Mouse (Mus musculus) right cerebral cortex, adult 18-20 months (tissue): ENCODE data around the gene Itpripl1.
"Not testable (repeated sequence)": the region's sequence is repeated elsewhere in the genome, so short reads cannot be mapped to it uniquely, and the experiment has no call there.

ENCODE experiments used
- DNase-seq: peaks from one replicate; pipeline ENCODE4 v3.0.0; 2022; ENCODE audit warnings: mixed read lengths

The Itpripl1 gene

DNA sequence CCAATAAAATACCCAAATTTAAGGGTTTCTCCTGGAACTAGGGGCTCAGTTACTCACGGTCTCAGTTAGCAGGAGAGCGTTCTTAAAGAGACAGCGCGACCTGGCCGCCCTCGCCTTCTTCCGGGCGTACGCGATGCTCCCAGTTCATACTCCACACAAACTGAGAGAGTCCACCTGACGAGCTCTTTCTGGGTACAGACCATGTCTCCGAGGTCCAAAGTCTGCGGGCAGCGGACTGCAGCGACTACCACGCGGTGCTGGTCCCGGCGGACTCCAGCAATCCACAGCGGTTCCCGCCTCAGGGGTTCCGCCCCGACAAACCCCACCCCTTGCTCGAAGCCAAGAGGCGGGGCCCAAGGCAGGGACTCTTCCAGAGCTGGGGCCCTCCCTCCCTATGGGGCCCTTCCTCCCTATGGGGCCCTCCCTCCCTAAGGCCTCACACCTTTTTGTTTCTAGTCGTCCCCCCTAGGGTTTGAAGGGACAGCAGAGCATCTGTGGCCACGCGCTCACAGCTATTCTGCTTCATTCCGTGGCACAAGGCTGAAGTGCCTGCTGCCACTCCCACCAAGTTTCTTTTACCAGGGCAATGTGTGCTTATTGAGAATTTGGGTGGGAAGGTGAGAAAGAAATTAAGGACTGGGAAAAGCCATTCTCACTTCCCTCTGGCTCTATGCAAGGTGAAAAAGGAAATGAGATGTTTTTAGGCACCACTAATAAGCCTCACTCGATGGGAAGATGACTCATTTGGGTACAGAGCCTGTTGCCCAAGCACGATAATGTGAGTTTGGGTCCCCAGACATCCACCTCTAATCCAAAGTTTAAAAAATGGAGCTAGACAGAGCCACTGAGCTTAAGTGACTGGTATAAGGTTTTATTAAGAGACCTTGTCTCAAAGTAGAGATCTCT lies at the start of gene Itpripl1:
Gene Itpripl1 (minus strand): TSS at position 285 of the 906 bp plus-strand sequence.
- peak; percentile 40 for DNase-seq

DNA sequence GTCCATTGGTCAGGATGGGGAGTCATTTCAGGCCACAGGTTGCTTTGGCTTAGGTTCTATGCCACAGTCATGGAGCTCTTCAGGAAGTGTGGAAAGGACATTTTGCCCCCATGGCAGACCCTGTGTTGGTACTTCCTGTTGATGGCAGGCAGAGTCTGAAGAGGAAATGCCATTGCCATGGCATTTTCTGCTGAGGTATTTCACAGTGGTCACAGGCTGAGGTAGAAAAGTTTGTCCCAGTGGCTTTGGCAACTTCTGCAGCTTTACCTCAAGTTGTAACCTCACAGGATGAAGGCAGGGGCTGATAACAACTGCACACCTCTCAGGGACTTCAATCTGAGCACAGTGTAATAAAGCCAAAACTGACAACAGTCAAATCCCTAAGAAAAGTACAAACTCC lies 46.3 kb upstream of the Itpripl1 start:
- DNase-seq, result no peak

DNA sequence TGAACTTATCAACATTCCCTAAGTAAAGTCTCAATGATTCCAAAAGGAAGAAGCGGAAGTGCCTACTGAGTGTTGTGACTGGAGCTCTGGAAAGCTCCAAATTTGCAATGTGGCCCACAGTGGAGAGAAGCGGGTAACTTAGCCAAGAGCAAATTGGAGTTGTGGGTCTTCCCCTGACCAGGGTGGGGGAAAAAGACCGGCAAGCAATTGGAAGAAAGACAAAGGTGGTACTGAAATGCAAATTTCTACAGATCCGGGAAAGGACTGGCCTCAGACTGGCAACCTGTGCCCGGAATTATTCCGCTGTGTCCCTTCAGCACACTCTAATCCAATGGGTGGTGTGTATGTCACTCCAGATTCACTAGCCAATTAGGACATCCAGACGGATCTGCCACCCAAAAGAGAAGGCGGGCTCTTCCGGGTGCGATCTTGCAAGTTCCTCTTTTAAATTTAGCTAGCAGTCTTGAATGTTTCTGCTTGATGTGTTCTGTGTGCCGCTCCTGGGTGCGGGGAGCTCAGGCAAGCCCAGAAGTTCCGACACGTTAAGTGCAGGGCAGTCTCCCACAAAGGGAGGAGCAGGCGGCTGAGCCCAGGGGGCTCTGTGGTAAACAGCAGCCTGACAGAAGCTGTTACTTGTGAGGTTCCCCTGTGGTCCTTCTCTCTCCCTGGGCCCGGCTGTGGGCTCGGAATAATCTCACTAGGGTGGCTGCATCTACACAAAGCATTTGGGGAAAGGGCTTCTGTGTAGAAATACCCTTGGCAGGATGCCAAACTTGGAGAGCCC lies 39.5 kb upstream of the Itpripl1 start:
- DNase-seq, result peak; percentile 91

DNA sequence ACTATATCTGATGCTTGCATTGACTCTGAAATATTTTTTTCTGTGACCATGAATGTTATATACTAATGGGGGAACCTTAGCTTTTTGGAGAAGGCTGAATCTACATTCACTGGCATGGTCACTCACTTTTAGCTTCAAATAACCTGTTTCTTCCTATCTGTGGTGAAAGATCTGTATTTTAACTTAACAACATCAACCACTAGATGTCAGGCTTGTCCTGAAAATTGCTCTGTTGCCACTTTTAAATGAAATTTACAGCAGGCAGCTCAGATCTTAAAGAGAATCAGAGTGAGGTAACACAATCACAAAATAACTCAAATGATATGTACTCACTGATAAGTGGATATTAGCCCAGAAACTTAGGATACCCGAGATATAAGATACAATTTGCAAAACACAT lies 23.0 kb upstream of the Itpripl1 start:
- not testable (repeated sequence) for DNase-seq

DNA sequence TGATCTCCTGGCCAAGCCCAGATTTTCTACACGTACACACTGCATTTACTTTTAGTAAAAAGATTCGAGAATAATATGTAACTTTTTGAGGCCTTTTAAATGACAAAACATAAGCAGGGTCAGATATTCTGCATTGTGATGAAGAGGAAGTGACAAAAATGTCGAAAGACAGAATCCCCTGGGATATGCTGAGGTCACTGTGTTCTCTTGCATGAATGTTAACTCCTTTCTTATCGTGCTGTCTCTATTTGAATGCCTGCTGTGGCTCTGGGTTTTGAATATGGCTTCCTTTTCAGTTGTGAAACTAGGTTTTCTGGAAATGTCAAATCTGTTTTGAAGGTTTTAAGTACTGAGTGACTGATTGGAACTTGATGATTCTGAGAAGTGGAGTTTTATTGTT lies 22.4 kb upstream of the Itpripl1 start:
- DNase-seq, result no peak

DNA sequence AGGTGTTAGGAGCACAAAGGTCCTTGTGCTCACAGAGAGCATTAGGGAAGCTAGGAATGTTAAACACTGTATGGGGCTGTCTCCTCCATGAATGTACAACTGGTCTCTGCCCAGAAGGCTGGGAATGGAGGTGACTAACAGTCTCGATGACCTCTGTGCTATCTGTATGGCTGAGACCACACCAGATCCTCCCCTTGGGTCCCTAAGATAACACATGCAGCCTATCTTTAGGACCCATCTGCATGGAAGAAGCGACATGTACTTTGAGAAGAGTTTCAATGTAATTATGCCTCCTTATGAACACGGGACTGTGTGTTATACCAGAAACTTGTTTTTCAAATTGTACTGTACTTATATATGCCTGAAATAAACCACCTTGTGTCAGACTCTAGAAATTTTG lies 2.5 kb upstream of the Itpripl1 start:
- no peak for DNase-seq

DNA sequence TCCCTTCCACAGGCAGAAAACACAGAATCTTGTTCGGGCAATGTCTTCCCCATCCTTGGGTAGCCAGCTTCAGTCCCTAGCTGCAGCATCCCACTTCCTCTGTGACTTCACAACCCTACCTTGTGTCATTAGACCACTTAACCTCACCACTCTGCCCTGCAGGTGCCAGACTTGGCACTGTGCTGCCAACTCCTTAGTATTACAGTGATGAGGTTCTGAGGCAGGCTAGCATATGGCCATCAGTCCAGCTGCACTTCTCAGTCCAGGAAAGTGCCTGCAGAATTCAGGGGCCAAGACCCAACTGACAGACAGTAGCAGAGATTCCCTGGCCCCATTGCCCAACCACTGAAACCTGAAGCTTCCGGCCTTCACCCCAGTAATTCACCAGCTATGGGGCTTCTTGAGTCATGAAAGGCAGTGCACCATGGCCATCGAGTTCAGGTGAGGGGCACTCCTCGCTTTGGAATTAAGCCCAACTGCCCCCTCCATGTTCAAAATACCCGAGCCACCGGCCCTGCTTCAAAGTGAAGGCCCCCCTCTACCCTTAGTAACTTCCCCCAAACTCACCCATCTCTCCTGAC lies 575 bp downstream of the Itpripl1 start:
- DNase-seq, result no peak

DNA sequence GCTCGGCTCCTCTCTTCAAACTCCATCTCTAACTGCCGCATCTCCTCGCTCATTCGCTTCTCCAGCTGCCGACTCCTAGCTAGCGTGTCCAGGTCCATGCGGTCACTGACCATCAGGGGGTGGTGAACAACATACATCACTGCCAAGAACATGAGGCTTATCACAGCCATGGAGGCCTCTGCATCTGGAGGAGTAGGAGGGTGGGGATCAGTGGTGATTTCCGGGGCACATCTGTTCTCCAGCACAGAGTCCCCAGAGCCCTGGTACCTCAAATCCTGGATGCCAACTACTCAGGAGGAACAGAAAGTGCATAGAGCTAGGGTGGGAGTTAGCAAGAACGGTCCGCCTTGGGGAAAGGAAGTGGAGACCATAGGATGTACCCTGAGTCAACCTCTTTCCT lies 1.2 kb downstream of the Itpripl1 start:
- DNase-seq, result no peak

DNA sequence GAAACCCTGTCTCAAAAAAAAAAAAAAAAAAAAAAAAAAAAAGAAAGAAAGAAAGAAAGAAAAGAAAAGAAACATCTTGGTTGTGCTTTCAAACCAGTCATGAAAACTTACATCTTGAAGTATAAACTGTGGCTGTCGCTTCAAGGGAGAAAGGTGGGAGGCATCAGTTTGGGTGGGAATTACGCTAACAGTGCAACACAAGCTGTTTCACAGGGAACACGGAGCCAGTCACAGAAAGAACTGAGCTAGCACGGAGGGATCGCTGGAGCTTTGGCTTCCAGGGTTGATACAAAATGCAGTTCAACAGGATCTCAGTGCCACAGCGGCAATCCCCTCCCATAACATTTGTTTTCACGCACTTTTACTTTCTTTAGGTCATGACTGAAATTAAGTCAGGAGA lies 3.2 kb downstream of the Itpripl1 start:
- peak; percentile 14 for DNase-seq

DNA sequence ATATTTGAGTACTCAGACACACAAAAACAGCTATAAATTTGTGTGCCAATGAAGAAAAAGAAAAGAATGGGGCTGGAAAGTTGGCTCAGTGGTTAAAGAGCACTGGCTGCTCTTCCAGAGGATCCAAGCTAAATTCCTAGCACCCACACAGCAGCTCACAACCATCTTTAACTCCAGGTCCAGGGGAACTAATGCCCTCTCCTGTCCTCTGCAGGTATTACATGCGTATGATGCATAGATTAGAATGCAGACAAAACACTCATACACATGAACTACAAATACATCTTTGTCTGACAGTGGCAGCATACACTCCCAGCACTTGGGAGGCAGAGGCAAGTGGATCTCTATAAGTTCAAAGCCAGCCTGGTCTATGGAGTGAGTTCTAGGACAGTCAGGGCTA lies 3.6 kb downstream of the Itpripl1 start:
- no peak for DNase-seq

DNA sequence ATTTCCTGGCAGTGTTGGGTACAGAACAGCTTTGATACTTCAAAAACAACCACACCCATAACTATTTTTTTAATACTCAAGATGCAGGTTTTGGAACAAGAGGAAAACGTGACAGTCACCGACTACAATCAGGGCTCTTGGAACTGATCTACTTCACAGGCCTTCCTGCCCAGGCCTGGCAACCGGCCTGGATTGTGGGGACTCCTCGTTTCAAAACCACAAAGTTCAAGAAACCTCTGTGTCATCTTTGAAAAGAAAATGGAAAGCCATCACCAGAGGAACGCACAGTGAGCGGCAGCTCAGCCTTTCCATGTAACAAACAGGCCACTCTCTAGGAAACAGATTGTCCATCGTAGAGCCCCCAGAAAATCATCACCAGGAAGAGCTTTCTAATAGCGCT lies 4.1 kb downstream of the Itpripl1 start:
- DNase-seq, result no peak

DNA sequence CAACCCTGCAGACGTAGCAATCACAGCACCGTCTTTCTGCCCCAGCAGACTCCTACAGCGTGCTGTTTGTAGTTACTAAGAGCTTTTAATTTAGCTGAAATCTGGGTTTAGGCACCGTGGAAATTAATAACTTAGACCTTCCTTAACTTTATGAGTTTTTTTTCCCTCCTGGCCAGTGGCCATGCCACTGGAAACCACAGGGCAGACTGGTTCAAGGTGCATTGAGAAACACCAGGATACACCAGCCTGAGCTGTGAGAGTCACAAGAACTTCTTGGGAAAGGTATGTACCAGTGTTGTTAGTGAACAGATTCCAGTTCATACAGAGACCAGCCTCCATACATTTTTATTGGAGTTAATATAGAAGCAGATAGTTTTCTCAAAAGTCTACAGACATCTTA lies 4.8 kb downstream of the Itpripl1 start:
- DNase-seq, result no peak

DNA sequence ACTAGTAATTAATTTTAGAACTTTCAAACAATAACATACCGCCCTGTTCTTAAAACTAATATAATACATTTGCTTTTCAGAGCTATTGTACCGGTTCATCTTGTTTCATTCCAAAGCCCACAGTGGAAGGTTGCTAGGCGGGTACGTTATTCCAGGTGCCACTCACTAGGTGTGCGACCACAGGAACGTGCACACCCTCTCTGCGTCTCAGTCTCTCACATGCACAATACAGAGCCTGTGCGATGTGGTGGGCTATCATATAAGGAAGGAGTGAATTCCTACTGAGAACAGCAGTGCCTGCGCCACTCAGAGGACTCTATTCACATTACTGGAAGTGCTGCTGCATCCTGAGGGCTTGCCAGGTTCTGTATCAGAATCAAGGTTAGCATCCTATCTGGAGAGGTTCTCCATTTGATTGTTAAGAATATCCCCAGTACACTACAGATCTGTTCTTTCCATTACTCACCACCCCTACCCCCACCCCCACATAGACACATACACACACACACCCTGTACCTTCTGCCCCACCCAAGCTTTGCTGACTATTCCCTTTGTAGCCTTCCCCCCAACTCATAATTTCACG lies 5.3 kb downstream of the Itpripl1 start:
- no peak for DNase-seq

DNA sequence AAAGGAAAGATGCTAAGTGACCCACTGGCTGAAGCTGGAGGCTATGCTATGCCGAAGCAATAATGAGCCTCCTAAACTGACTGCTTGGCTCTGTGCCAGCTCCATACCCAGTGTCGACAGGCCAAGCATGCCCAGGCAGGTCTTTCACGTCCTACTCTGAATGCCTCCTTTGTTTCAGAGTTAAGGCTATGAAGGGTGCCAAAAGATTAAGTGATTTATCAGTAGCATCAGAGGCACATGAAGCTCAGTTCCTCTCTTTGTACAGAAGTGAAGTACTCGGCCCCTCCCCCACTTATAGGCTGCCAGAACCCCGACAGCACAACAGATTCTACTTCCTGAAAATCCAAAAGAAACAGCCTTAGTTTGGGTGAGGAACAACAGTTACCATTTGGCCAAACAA lies 6.3 kb downstream of the Itpripl1 start:
- no peak for DNase-seq

DNA sequence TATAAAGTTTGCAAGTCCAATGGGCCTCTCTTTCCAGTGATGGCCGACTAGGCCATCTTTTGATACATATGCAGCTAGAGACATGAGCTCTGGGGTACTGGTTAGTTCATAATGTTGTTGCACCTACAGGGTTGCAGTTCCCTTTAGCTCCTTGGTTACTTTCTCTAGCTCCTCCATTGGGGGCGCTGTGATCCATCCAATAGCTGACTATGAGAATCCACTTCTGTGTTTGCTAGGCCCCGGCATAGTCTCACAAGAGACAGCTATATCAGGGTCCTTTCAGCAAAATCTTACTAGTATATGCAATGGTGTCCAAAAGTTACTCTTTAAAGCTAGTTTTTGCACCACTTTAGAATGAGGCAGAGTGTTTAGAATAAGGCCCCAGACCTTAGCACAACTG lies 8.0 kb downstream of the Itpripl1 start:
- DNase-seq, result not testable (repeated sequence)

DNA sequence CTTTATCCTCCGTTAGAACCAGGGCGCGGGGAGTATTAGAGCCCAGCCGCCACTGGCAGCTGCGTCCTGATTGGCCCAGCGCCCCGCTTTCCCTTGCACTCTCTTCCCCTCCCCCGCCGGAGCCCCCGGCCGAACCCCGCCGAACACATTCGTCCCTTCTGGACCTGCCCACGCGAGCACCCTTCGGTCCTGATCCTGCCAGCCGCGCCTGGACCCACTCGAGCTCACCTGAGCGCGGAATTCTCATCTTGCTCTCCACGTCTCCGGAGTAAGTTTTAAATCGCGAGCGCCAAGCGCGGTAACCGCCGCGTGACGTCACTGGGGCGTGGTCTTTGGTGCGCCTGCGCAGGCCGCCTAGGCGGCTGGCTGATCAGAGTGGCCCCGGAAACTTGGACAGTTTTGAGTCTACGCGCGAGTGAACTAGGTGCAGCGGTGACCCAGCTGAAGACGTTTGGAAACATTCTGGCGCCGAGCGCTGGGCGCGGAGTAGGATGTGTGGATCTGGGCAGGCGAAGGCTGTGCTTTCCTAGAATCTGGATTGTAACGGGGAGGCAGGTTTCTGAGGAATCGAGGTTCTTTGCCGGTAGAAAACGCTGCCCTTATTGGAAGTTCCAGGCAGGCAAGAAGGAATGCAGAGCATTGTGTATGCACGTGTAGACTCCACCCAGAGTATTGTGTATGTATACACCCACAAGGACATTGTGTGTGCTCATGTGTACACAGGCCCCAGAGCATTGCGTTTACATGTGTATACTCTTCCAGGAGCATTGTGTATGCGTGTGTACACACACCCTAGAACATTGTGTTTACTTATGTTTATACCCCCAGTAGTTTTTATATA lies 9.4 kb downstream of the Itpripl1 start, which contains the start of gene Ncaph:
Gene Ncaph (minus strand): TSS at position 334 of the 841 bp plus-strand sequence.
- peak; percentile 90 for DNase-seq

DNA sequence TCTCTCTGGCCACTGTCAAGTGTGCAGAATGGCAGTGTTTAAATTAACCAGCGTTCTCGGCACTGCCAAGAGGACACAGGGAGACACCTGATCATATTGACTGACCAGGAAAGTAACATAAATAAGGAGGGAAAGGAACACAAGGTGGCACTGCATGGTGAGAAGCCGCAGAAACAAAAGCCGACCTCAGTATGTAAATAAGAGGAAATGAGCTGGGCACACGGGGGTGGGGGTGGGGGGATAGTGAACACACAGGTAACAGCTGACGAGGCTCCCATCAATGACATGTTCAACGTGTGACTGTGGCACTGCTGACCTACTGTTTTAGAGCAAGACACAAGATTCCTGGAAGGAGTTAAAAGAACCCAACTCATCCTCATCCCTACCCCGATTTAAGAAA lies 11.9 kb downstream of the Itpripl1 start:
- no peak for DNase-seq

DNA sequence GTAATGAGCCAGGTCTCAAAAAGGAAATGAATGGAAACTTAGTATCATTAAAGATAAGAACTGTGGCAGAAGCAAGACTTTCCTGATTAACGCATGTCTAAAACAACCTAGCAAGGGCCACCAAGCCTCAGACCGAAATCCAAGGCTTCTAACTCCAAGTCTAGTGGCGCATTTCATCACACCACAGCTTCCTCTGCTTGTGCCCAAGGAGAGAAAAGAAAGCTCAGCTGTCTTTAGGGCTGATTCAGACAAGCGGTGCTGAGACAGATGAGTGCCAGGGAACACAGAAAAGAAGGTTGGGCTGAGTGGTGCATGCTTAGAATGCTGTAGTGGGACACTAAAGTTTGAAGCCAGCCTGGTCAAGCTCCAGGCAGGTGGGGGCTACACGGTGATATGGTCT lies 14.3 kb downstream of the Itpripl1 start:
- DNase-seq, result no peak

DNA sequence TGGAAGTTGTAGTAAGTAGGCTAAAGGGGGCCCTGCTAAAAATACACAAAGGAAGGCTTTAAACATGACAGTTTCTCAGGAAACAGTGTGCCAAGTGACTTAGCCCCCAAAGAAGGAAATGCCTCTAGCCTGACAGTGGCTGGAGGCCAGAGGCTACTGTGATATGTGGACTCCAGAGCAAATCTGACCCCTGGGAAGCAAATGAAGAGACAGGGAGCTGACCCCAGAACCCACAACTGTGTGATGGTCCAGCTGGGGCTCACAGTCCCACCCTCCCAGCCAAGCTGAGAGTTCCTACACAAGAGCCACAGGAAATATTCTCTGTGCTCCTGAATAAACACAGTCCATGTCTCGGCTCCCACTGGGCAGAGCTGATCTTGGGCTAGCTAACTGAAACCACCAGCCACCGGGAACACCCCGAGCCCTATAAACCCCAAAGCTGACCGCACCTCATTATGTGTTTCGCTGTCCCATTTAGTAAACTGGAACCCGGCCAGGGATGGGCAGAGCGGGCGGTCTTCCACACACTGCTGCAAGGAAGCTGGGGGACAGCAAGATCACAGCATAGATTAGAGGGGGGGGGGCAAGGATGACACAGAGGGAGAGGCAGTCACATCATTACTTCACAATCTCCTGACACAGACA lies 21.5 kb downstream of the Itpripl1 start:
- DNase-seq, result no peak

DNA sequence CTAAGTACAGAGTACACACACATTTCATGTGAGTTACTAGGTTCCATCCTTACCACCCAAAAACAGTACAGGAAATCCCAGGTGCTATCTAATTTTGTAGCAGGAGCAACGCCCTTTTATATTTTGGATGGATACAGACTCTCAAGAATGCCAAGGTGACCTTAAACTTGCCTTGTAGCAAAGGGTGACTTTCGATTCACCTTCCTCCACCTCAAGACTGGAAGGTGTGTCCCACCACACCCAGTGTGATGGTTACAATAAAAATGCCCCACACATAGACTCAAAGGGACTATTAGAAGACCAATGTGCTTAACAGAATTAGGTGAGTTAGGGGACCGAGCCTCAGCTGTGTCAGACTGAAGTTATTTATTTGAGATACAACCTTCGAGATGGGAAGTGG lies 34.3 kb downstream of the Itpripl1 start:
- no peak for DNase-seq

DNA sequence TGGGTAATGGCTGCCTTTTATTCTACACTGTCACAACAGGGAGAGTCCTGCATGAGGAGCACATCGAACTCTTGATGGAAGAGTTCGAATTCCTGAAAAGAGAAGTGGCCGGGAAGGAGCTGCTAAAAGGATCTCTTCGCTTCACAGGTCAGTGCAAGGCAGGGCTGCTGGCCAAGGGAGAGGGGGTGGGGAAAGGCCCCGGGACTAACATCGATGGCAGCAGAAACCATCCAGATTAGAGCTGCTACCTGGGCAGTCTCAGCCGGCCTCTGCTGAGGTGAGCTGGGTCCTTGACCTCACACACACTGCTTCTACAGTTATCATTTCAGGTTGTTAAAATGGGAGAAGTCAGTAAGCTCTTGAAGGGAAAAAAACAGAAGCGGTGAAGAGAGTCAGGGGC lies 51.2 kb downstream of the Itpripl1 start:
- DNase-seq, result no peak

DNA sequence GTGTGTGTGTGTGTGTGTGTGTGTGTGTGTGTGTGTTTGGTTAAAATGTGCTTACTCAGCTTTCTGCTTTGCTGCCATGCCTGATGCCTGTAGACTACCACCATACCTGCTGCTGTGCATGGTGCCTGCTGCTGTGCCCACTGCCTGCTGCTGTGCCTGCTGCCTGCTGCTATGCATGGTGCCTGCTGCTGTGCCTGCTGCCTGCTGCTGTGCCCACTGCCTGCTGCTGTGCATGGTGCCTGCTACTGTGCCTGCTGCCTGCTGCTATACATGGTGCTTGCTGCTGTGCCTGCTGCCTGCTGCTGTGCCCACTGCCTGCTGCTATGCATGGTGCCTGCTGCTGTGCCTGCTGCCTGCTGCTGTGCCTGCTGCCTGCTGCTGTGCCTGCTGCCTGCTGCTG lies 53.1 kb downstream of the Itpripl1 start:
- not testable (repeated sequence) for DNase-seq
